Mouse (Mus musculus): ENCODE data around the gene Rasgef1b. TPM values are rescaled to one million over a fixed set of nuclear protein-coding genes. Genes with fewer than 3 reads are reported as not detected.

Gene Rasgef1b
- total RNA-seq, 2 experiments from 2014 or later: 0.32 to 0.52 TPM

- no peak for DNase-seq (ENCODE audit: low spot score)
Measured at GRCm38 (mm10) chr5:99496157-99496453, 232.8 kb downstream of the Rasgef1b start.

DNA sequence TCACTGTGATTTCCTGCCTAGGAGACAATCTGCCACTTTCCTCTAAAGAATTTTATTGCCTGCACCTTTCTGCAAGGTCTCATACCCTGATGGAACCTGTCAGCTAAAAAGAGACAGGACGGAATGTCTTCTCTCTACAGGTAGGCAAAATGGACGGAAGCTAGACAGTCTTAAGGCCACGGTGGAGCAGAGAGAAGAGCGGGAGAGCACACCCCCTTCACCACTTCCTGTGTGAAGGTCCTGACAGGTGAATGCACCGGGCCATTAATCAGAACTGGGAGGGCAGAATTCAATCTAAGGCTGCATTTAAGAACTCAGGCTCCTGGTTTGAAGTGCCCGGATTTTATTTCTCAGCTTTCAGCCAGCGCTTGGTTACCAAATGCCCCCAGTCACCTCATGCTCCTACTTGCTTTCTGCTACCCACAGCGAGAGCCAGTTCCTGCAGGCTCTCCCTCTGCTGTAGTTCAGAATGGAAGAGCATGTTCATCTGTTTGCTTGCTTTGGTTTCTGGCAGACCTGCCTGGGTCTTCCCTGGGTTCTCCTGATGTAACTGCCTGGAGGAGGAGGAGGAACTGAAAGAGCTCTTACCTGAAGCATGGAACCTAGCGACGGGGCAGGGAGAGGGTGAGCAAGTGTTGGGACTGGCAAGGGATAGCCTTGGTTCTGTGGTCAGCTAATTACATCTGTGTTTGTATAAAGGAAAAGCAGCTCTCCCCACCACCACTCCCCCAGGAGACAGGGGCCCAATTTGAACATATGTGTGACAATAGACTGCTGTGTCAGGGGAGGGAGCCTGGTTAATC lies 233.3 kb downstream of the Rasgef1b start:
- no peak for DNase-seq (ENCODE audit: low spot score)

DNA sequence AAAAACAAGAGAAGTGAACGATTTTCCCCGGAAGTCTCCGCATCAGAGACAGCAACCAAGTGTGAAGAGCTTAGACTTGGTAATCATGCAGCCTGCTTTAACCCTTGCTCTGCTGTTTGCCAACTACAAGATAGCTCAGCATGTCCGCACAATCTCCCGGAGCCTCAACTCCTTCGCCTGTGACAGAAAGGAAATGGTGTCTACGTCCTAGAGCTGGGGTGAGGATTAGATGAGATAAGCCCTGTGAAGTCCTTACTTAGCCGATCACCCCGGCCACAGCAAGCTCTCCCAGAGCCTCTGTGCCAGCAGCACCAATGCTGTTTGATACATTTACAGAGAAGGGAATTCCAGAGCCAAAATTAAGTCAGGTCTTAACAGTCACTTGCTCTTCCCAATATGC lies 235.0 kb downstream of the Rasgef1b start:
- DNase-seq (ENCODE audit: low spot score): no peak

- DNase-seq (ENCODE audit: low spot score): no peak
Measured at GRCm38 (mm10) chr5:99493017-99493416, 235.8 kb downstream of the Rasgef1b start.

- no peak for DNase-seq (ENCODE audit: low spot score)
Measured at GRCm38 (mm10) chr5:99488479-99489158, 240.2 kb downstream of the Rasgef1b start.

GRCm38 (mm10) chr5:99487009-99487858 lies 241.6 kb downstream of the Rasgef1b start:
- no peak for DNase-seq (ENCODE audit: low spot score)

DNA sequence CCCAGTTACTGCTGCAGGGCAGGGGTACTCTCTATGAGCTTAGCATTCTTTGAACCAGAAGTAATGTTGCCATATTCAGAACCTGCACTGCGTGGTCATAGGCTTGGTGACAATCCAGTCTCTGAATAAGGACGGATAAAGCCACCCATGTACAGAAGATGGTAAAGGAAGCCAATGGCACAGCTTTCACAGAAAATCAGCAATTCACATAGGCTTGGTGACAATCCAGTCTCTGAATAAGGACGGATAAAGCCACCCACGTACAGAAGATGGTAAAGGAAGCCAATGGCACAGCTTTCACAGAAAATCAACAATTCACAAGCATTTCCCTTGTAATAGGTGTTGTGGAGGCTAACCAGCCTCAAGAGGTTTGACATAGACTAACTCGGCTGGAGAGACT lies 245.7 kb downstream of the Rasgef1b start:
- DNase-seq (ENCODE audit: low spot score): no peak

DNA sequence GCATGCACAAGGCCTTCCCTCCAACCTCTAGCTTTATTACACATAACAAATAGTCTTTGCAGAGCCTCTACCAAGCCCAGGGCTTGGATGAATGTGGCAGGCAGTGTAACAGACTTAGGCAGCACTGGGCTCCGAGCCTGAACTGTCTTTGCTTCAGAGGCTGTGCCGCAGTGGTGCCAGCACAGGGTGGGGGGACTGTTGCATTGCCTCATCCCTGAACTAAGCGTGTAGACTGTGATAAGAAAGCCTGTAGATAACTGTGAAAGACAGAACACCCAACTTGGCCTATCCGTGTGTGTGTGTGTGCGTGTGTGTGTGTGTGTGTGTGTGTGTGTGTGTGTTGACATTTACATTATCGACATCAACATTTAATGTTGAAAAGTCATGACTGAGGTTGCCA lies 246.3 kb downstream of the Rasgef1b start:
- no peak for DNase-seq (ENCODE audit: low spot score)

GRCm38 (mm10) chr5:99482016-99482415 lies 246.8 kb downstream of the Rasgef1b start:
- DNase-seq (ENCODE audit: low spot score): no peak

- DNase-seq (ENCODE audit: low spot score): no peak
Measured at GRCm38 (mm10) chr5:99480078-99481031, 248.5 kb downstream of the Rasgef1b start.

- no peak for DNase-seq (ENCODE audit: low spot score)
Measured at GRCm38 (mm10) chr5:99479263-99480077, 249.4 kb downstream of the Rasgef1b start.

DNA sequence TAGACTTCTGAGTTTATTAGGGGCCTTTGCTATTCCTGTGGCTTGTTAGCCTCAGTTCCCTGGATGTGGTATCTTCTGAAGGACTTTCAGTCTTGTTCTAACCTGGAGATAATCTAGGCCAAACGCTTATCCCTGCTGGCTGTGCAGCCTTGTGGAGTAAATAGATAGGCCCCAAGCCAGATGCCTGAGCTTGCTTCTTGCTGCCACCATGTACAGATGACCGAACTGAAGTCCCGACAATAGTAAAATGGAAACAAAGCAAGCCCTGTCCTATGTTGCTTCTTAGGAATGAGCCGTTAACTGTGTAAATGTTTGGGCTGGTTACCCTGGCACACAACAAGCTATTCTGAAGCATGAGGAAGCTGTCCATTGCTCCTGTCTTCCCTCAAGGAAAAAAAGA lies 250.1 kb downstream of the Rasgef1b start:
- DNase-seq (ENCODE audit: low spot score): no peak

- DNase-seq (ENCODE audit: low spot score): no peak
Measured at GRCm38 (mm10) chr5:99477420-99477815, 251.4 kb downstream of the Rasgef1b start.

GRCm38 (mm10) chr5:99476640-99477419 lies 252.0 kb downstream of the Rasgef1b start:
- DNase-seq (ENCODE audit: low spot score): no peak

- no peak for DNase-seq (ENCODE audit: low spot score)
Measured at GRCm38 (mm10) chr5:99472607-99473335, 256.1 kb downstream of the Rasgef1b start.

DNA sequence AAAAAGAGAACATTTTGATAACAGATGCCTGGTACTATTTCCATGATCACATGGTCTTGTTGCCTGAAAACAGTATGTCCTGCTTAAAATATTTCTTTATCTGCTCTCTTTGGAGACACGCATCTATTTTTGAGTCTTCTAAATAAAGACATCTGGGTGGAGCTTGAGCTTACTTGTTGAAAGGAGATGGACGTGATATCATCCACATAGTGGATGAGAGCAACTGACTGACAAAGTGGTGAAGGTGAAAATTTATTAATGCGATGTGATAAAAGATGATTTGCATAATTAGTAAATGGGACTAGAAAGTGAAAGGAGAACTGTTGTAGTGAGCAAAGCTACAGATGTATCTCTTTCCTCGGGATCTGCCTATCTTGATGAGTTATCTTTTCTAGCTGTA lies 257.1 kb downstream of the Rasgef1b start:
- DNase-seq (ENCODE audit: low spot score): no peak

- no peak for DNase-seq (ENCODE audit: low spot score)
Measured at GRCm38 (mm10) chr5:99470613-99471012, 258.3 kb downstream of the Rasgef1b start.

DNA sequence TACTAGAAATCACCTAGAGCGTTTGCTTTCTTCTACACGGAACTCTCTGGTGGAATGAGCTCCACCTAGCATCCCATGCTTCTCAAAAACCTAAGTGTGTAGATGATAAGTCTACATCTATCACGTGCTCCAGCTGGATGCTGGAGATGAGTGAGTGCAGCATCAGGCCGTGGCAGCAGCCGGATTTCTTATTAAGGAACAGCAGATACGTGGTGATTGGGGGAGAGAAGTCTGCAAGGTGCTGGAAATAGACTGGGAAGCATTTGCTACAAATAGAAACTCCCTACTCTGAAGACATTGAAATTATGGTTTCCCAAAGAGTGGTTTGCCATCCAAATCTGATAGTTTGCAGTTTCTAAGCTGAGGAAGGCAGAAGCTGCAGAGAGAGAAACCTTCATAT lies 269.9 kb downstream of the Rasgef1b start:
- DNase-seq (ENCODE audit: low spot score): no peak

GRCm38 (mm10) chr5:99457291-99457690 lies 271.6 kb downstream of the Rasgef1b start:
- DNase-seq (ENCODE audit: low spot score): no peak

All from gastrocnemius, adult 18-20 months (tissue).